Mouse (Mus musculus) megakaryocyte, embryonic 14.5 days (primary cell): ENCODE measurements around the gene Tex2.

ENCODE experiments used
- FLI1 ChIP-seq: IDR thresholded peaks from 2 replicates; pipeline ENCODE4 v1.6.1; 2012; ENCODE audit warnings: low read length, inconsistent platforms, mixed read lengths
- GATA1 ChIP-seq: IDR thresholded peaks from 3 replicates; pipeline ENCODE4 v1.6.1; 2012; ENCODE audit warnings: mixed read lengths, low read length, inconsistent platforms, borderline replicate concordance

GRCm38 (mm10) chr11:106638551-106639355 lies 25.5 kb upstream of the Tex2 start:
- TF ChIP-seq GATA1 = no peak
- TF ChIP-seq FLI1 = no peak
